Mouse (Mus musculus) G1E (cell line): ENCODE data around the gene Nlgn1.

Experiments
- CTCF ChIP-seq: IDR thresholded peaks from 2 replicates; pipeline ENCODE4 v1.5.1; 2012; ENCODE audit warnings: low read depth, low read length, inconsistent platforms, mixed read lengths
- POLR2AphosphoS5 ChIP-seq: IDR thresholded peaks from 2 replicates; pipeline ENCODE4 v1.6.1; 2012; ENCODE audit warnings: low read depth, low read length, inconsistent platforms; ENCODE audit not compliant: insufficient replicate concordance

DNA sequence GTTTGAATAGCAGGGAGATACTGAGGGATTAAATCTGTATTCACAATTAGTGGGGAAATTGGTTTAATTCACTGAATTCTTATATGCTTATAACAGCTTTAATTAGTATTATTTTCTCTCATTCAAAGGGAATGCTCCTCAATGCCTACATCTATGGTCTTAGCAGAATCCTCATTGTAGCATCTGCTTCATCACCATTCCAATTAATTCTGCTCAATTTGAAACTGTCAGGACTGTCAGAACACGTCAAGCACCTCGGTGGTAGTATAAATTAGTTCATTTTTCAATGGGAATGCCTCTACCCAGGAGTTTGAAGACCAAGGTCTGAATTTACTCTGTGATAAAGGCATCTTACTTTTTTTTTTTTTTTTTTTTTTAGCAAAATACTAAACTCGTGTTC is 158.6 kb downstream of the Nlgn1 start:
- TF ChIP-seq CTCF (no peak), POLR2AphosphoS5 (no peak)
